Comparison of ENCODE assay signal across 10 mouse cellular contexts in genomic region chr19:25267247-25267646, GRCm38 (mm10). TPM values are rescaled to one million over a fixed set of nuclear protein-coding genes. Genes with fewer than 3 reads are reported as not detected.
A peak's percentile ranks its signal among the peaks of the same experiment; 100 is the strongest.
DNase-seq lines count a peak whose midpoint lies in the region; ATAC-seq and TF ChIP-seq lines count a peak whose summit lies in the region.
"Had no signal": no experiment of that assay in that cellular context is flagged by ENCODE, and none has a peak within 500 bp of the region (broad histone marks: within the 10 kb centered on the region; RNA-seq: fewer than 3 reads in every experiment).

No protein-coding gene starts in this region.

- no peaks in the 10 kb centered on the region for H3K27me3 ChIP-seq in hindbrain, embryonic 15.5 days
- H3K27me3 ChIP-seq in hindbrain, embryonic 11.5 days (ENCODE audit: control insufficient read depth, insufficient read depth, low read length) = no peaks in the 10 kb centered on the region
- H3K27me3 ChIP-seq in testis, adult 2 months (ENCODE audit: control insufficient read depth, insufficient read depth, low read length) = no peaks in the 10 kb centered on the region
- no peaks in the 10 kb centered on the region for H3K27me3 ChIP-seq in stomach, embryonic 16.5 days (ENCODE audit: control insufficient read depth, insufficient read depth, low read length)
- no peaks in the 10 kb centered on the region for H3K27me3 ChIP-seq in liver, embryonic 11.5 days (replicated peaks; ENCODE audit: control insufficient read depth, insufficient read depth, low read length)
- no peaks in the 10 kb centered on the region for H3K27me3 ChIP-seq in liver, postnatal 0 days (ENCODE audit: insufficient read depth, low read length)
- H3K27me3 ChIP-seq: limb, embryonic 13.5 days had no signal

- H3K9me3 ChIP-seq in hindbrain, embryonic 15.5 days = no peaks in the 10 kb centered on the region
- H3K9me3 ChIP-seq in hindbrain, embryonic 11.5 days (ENCODE audit: control insufficient read depth, low read length) = no peaks in the 10 kb centered on the region
- H3K9me3 ChIP-seq in stomach, embryonic 16.5 days (replicated peaks; ENCODE audit: control insufficient read depth, low read length) = 0 out of 2 replicates have a peak, but pooled peaks cover 5% of the 10 kb centered on the region
- H3K9me3 ChIP-seq in liver, embryonic 11.5 days (ENCODE audit: control insufficient read depth, low read length) = no peaks in the 10 kb centered on the region; the same call in 1 of the 2 replicates
- H3K9me3 ChIP-seq in liver, postnatal 0 days (ENCODE audit: low read length) = no peaks in the 10 kb centered on the region

- no peaks in the 10 kb centered on the region for H3K36me3 ChIP-seq in hindbrain, embryonic 15.5 days
- no peaks in the 10 kb centered on the region for H3K36me3 ChIP-seq in hindbrain, embryonic 11.5 days (ENCODE audit: control insufficient read depth, insufficient read depth, low read length)
- H3K36me3 ChIP-seq in testis, adult 2 months (ENCODE audit: control insufficient read depth, insufficient read depth, low read length) = no peaks in the 10 kb centered on the region
- no peaks in the 10 kb centered on the region for H3K36me3 ChIP-seq in stomach, embryonic 16.5 days (ENCODE audit: control insufficient read depth, insufficient read depth, low read length)
- H3K36me3 ChIP-seq in liver, embryonic 11.5 days (ENCODE audit: control insufficient read depth, insufficient read depth, low read length) = no peaks in the 10 kb centered on the region
- no peaks in the 10 kb centered on the region for H3K36me3 ChIP-seq in liver, postnatal 0 days (replicated peaks; ENCODE audit: insufficient read depth, low read length)
- H3K36me3 ChIP-seq: limb, embryonic 13.5 days had no signal

- peak overlapping the region; percentile 55 for H3K27ac ChIP-seq in hindbrain, embryonic 15.5 days (replicated peaks)
- H3K27ac ChIP-seq in hindbrain, embryonic 11.5 days (ENCODE audit: low read depth, low read length) = no peak overlapping the region
- H3K27ac ChIP-seq in testis, adult 2 months (ENCODE audit: control insufficient read depth, insufficient read depth, low read depth, low read length) = peak overlapping the region; percentile 46; the same call in 1 of the 2 replicates
- peak overlapping the region; percentile 46 for H3K27ac ChIP-seq in stomach, embryonic 16.5 days (ENCODE audit: low read length)
- no peak overlapping the region for H3K27ac ChIP-seq in liver, embryonic 11.5 days (ENCODE audit: low read depth, low read length)
- no peak overlapping the region for H3K27ac ChIP-seq in liver, postnatal 0 days (ENCODE audit: low read depth)
- H3K27ac ChIP-seq: limb, embryonic 13.5 days had no signal

- WGBS in hindbrain, embryonic 15.5 days = 43% methylated on average over 6 of the region's 6 CpGs
- 47% methylated on average over 6 of the region's 6 CpGs for WGBS in hindbrain, embryonic 11.5 days
- 33% methylated on average over 6 of the region's 6 CpGs for WGBS in stomach, embryonic 16.5 days
- WGBS in liver, embryonic 11.5 days = 47% methylated on average over 6 of the region's 6 CpGs
- WGBS in liver, postnatal 0 days (ENCODE audit: insufficient replicate concordance) = 50% methylated on average over 6 of the region's 6 CpGs

- H3K4me2 ChIP-seq in hindbrain, embryonic 15.5 days = no peak overlapping the region
- no peak overlapping the region for H3K4me2 ChIP-seq in hindbrain, embryonic 11.5 days (replicated peaks; ENCODE audit: low read depth, low read length)
- no peak overlapping the region for H3K4me2 ChIP-seq in stomach, embryonic 16.5 days (ENCODE audit: low read depth, low read length)
- no peak overlapping the region for H3K4me2 ChIP-seq in liver, embryonic 11.5 days
- no peak overlapping the region for H3K4me2 ChIP-seq in liver, postnatal 0 days (ENCODE audit: low read depth, low read length)
- H3K4me2 ChIP-seq: limb, embryonic 13.5 days had no signal

- no peak for TF ChIP-seq EP300 in liver, postnatal 0 days (IDR thresholded peaks at IDR 0.05; ENCODE audit: low read depth)

- TF ChIP-seq POLR2A in testis, adult 2 months (IDR thresholded peaks at IDR 0.05; ENCODE audit: control insufficient read depth, low read depth, low read length) = no peak

- no peak for DNase-seq in hindbrain, embryonic 11.5 days (ENCODE audit: low spot score)
- DNase-seq in testis, postnatal 14 days (ENCODE audit: low spot score) = no peak
- peak; percentile 39 for DNase-seq in kidney, postnatal 10 days
- DNase-seq in liver, embryonic 11.5 days (ENCODE audit: low spot score) = no peak
- DNase-seq in liver, postnatal 0 days = no peak

- peaks cover 9% of the 10 kb centered on the region for H3K4me1 ChIP-seq in hindbrain, embryonic 15.5 days (replicated peaks)
- H3K4me1 ChIP-seq in hindbrain, embryonic 11.5 days (replicated peaks; ENCODE audit: control insufficient read depth, insufficient read depth, low read length) = no peaks in the 10 kb centered on the region
- no peaks in the 10 kb centered on the region for H3K4me1 ChIP-seq in testis, adult 2 months (ENCODE audit: control insufficient read depth, insufficient read depth, low read length)
- H3K4me1 ChIP-seq in stomach, embryonic 16.5 days (ENCODE audit: control insufficient read depth, insufficient read depth, low read length) = peaks cover 12% of the 10 kb centered on the region; the same call in 1 of the 2 replicates
- 0 out of 2 replicates have a peak, but pooled peaks cover 2% of the 10 kb centered on the region for H3K4me1 ChIP-seq in liver, embryonic 11.5 days (replicated peaks; ENCODE audit: control insufficient read depth, insufficient read depth, low read length)
- H3K4me1 ChIP-seq in liver, postnatal 0 days (ENCODE audit: insufficient read depth) = no peaks in the 10 kb centered on the region

- ATAC-seq in hindbrain, embryonic 15.5 days (ENCODE audit: low FRiP score, low read depth) = no peak
- no peak for ATAC-seq in hindbrain, embryonic 11.5 days (ENCODE audit: low FRiP score)
- ATAC-seq in stomach, embryonic 16.5 days (ENCODE audit: insufficient read depth, low FRiP score) = no peak
- no peak for ATAC-seq in liver, embryonic 11.5 days (replicated peaks; ENCODE audit: low FRiP score)
- no peak for ATAC-seq in liver, postnatal 0 days
- ATAC-seq: forebrain, embryonic 14.5 days had no signal

- TF ChIP-seq CTCF in testis, adult 2 months (IDR thresholded peaks at IDR 0.05; ENCODE audit: control insufficient read depth, insufficient read depth, insufficient replicate concordance, low read depth, low read length) = no peak
- TF ChIP-seq CTCF in liver, postnatal 0 days (IDR thresholded peaks at IDR 0.05; ENCODE audit: low read depth) = no peak

- no peak overlapping the region for H3K4me3 ChIP-seq in hindbrain, embryonic 15.5 days
- H3K4me3 ChIP-seq in hindbrain, embryonic 11.5 days (ENCODE audit: low read depth, low read length) = no peak overlapping the region
- no peak overlapping the region for H3K4me3 ChIP-seq in testis, adult 2 months (ENCODE audit: control insufficient read depth, low read depth, low read length)
- no peak overlapping the region for H3K4me3 ChIP-seq in stomach, embryonic 16.5 days (replicated peaks; ENCODE audit: low read length)
- no peak overlapping the region for H3K4me3 ChIP-seq in liver, embryonic 11.5 days (ENCODE audit: low read depth, low read length)
- no peak overlapping the region for H3K4me3 ChIP-seq in liver, postnatal 0 days (ENCODE audit: low read depth, low read length)
- H3K4me3 ChIP-seq: limb, embryonic 13.5 days had no signal

- no peak overlapping the region for H3K9ac ChIP-seq in hindbrain, embryonic 15.5 days
- H3K9ac ChIP-seq in hindbrain, embryonic 11.5 days (ENCODE audit: low read depth, low read length) = no peak overlapping the region
- no peak overlapping the region; the same call in 1 of the 2 replicates for H3K9ac ChIP-seq in stomach, embryonic 16.5 days (ENCODE audit: low read length)
- no peak overlapping the region for H3K9ac ChIP-seq in liver, embryonic 11.5 days (ENCODE audit: low read depth, low read length)
- H3K9ac ChIP-seq in liver, postnatal 0 days (replicated peaks) = no peak overlapping the region
- H3K9ac ChIP-seq: limb, embryonic 13.5 days had no signal

RNA-seq across cellular contexts. Expression of gene Kank1, which starts 30.5 kb away (rescaled TPM):
- 10.4 and 11.6 TPM in 2 replicates for polyA plus RNA-seq in hindbrain, embryonic 15.5 days (2015; fragmentation: Nextera tagmentation; extraction: Ambion mirVana)
- 11.5 and 12.0 TPM in 2 replicates for polyA plus RNA-seq in hindbrain, embryonic 11.5 days (2014; fragmentation: Nextera tagmentation; extraction: Ambion mirVana)
- 9.3 and 11.0 TPM in 2 replicates for polyA plus RNA-seq in testis, adult 2 months (2012; rRNA removed)
- 37.7 and 39.1 TPM in 2 replicates for polyA plus RNA-seq in stomach, embryonic 16.5 days (2015; fragmentation: Nextera tagmentation; extraction: Ambion mirVana)
- polyA plus RNA-seq in liver, embryonic 11.5 days (2014; fragmentation: Nextera tagmentation; extraction: Ambion mirVana) = 13.3 and 14.1 TPM in 2 replicates
- 5.4 and 8.2 TPM in 2 replicates for polyA plus RNA-seq in liver, postnatal 0 days (2015; fragmentation: Nextera tagmentation; extraction: Ambion mirVana)

Comparison
In these comparisons a context has a peak if more than half of its experiments do, and no peak if none do; other contexts are left out.
1. H3K27ac ChIP-seq: peak in hindbrain, embryonic 15.5 days (single experiment), testis, adult 2 months (single experiment) and stomach, embryonic 16.5 days (single experiment); none in hindbrain, embryonic 11.5 days (single experiment), liver, embryonic 11.5 days (single experiment) and liver, postnatal 0 days (single experiment).